26 mouse cellular contexts compared by ENCODE assay signal in the genomic region with DNA sequence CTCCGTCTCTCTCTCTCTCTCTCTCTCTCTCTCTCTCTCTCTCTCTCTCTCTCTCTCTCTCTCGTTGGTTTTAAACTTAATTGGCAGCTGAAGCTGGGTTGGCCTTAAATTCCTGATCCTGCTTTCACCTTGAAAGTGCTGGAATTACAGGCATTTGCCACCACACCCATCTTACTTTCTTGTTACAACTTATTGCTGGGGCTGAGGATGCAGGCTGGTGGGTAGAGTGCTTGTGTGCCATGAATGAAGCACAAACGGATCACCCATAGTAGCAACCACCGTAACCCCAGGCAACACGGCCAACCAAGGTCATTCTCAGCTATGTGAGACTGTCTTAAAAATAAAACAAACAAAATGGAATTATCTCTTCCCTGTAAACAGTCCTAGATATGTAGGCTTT. TPM values are rescaled to one million over a fixed set of nuclear protein-coding genes. Genes with fewer than 3 reads are reported as not detected.
"Had no signal": no experiment of that assay in that cellular context is flagged by ENCODE, and none has a peak within 500 bp of the region (broad histone marks: within the 10 kb centered on the region; RNA-seq: fewer than 3 reads in every experiment).

No protein-coding gene starts in this region.

- H3K9me3 ChIP-seq: kidney, embryonic 15.5 days; limb, embryonic 12.5 days; limb, embryonic 15.5 days; megakaryocyte, embryonic 14.5 days; midbrain, embryonic 10.5 days; midbrain, embryonic 13.5 days; neural tube, embryonic 13.5 days had no signal

- H3K4me2 ChIP-seq: kidney, embryonic 15.5 days; limb, embryonic 12.5 days; limb, embryonic 15.5 days; liver, embryonic 11.5 days; lung, embryonic 14.5 days; midbrain, embryonic 13.5 days; neural tube, embryonic 13.5 days had no signal

- H3K27me3 ChIP-seq: kidney, embryonic 15.5 days; limb, embryonic 12.5 days; limb, embryonic 15.5 days; megakaryocyte, embryonic 14.5 days; midbrain, embryonic 13.5 days; neural tube, embryonic 13.5 days had no signal

- H3K27ac ChIP-seq: kidney, embryonic 15.5 days; left cerebral cortex, adult 2 months; limb, embryonic 12.5 days; limb, embryonic 15.5 days; liver, embryonic 14.5 days; midbrain, embryonic 10.5 days; midbrain, embryonic 13.5 days; neural tube, embryonic 13.5 days; stomach, postnatal 0 days had no signal

- H3K9ac ChIP-seq: kidney, embryonic 15.5 days; limb, embryonic 12.5 days; limb, embryonic 15.5 days; liver, embryonic 14.5 days; liver, postnatal 0 days; lung, embryonic 14.5 days; midbrain, embryonic 13.5 days; neural tube, embryonic 13.5 days had no signal

- H3K4me3 ChIP-seq: kidney, embryonic 15.5 days; left cerebral cortex, adult 2 months; limb, embryonic 12.5 days; limb, embryonic 15.5 days; megakaryocyte, embryonic 14.5 days; midbrain, embryonic 10.5 days; midbrain, embryonic 13.5 days; myocyte; neural tube, embryonic 13.5 days had no signal

- H3K36me3 ChIP-seq: limb, embryonic 12.5 days had no signal

- DNase-seq: kidney, adult 11 months; kidney, adult 8-10 months; kidney, postnatal 10 days; kidney, postnatal 36 days; layer of hippocampus, postnatal 36 days; left cerebral cortex, postnatal 4 days; lung, embryonic 14.5 days; lung, postnatal 10 days; thymus, adult 2 months; thymus, postnatal 14 days; thymus, postnatal 4 days had no signal

- ATAC-seq: liver, postnatal 0 days; midbrain, embryonic 13.5 days; midbrain, embryonic 16.5 days had no signal

RNA-seq across cellular contexts. Expression of gene Fam161b, which starts 50.3 kb away (rescaled TPM):
- total RNA-seq: monocyte, adult 5-6 weeks had no signal
